Mouse (Mus musculus) right cerebral cortex, postnatal 10 days (tissue): ENCODE measurements at regions not wholly inside any gene's neighbourhood (a gene's known extent, or its start where the extent isn't known, plus 50 kb on each side); places are given as distances from the start of the nearest gene placed in this dataset.
"Not testable (repeated sequence)": the region's sequence is repeated elsewhere in the genome, so short reads cannot be mapped to it uniquely, and the experiment has no call there.

Experiments
- DNase-seq, 2 experiments: peaks; one replicate each; pipeline ENCODE4 v3.0.0; 2021; ENCODE audit warnings: low spot score in 2 of 2

- no peak for DNase-seq
These were observed 611.9 kb downstream of the A830018L16Rik start for GRCm38 (mm10) chr1:12025791-12026190.

- DNase-seq = no peak
These were observed 613.5 kb downstream of the A830018L16Rik start for GRCm38 (mm10) chr1:12027442-12027841.

GRCm38 (mm10) chr1:12028074-12028473 is 614.2 kb downstream of the A830018L16Rik start:
- no peak for DNase-seq

- no peak for DNase-seq
These were observed 638.1 kb downstream of the A830018L16Rik start for GRCm38 (mm10) chr1:12051931-12052482.

- DNase-seq = no peak
These were observed 642.1 kb downstream of the A830018L16Rik start for GRCm38 (mm10) chr1:12055865-12056560.

- no peak for DNase-seq
These were observed 651.2 kb downstream of the A830018L16Rik start for GRCm38 (mm10) chr1:12065016-12065513.

GRCm38 (mm10) chr1:12092564-12093504 is 678.9 kb downstream of the A830018L16Rik start:
- no peak for DNase-seq

- no peak for DNase-seq
These were observed 701.3 kb downstream of the A830018L16Rik start for GRCm38 (mm10) chr1:12115041-12115828.

- DNase-seq = no peak
These were observed 703.2 kb downstream of the A830018L16Rik start for GRCm38 (mm10) chr1:12117083-12117482.

- DNase-seq = no peak
These were observed 707.0 kb downstream of the A830018L16Rik start for GRCm38 (mm10) chr1:12120926-12121325.

GRCm38 (mm10) chr1:12126611-12127010 is 712.7 kb downstream of the A830018L16Rik start:
- DNase-seq = not testable (repeated sequence)

GRCm38 (mm10) chr1:12170503-12170902 is 756.6 kb downstream of the A830018L16Rik start:
- no peak for DNase-seq

- DNase-seq = no peak
These were observed 775.8 kb downstream of the A830018L16Rik start for GRCm38 (mm10) chr1:12189646-12190233.

- no peak for DNase-seq
These were observed 778.7 kb downstream of the A830018L16Rik start for GRCm38 (mm10) chr1:12192588-12192987.

- no peak for DNase-seq
These were observed 817.2 kb downstream of the A830018L16Rik start for GRCm38 (mm10) chr1:12231089-12231488.

- no peak for DNase-seq
These were observed 828.2 kb downstream of the A830018L16Rik start for GRCm38 (mm10) chr1:12242090-12242489.

GRCm38 (mm10) chr1:12282493-12282892 is 868.6 kb downstream of the A830018L16Rik start:
- no peak for DNase-seq

GRCm38 (mm10) chr1:12285551-12285950 is 871.6 kb downstream of the A830018L16Rik start:
- no peak for DNase-seq

GRCm38 (mm10) chr1:12286026-12286425 is 872.1 kb downstream of the A830018L16Rik start:
- DNase-seq = no peak

- no peak for DNase-seq
These were observed 874.6 kb downstream of the A830018L16Rik start for GRCm38 (mm10) chr1:12288521-12288920.

- DNase-seq = no peak
These were observed 877.9 kb downstream of the A830018L16Rik start for GRCm38 (mm10) chr1:12291787-12292186.
